Mouse (Mus musculus) small intestine, adult 2 months (tissue): Measurements from ENCODE around the gene Dusp2.

ENCODE experiments used
- CTCF ChIP-seq: fragments of 200-500 bp; IDR thresholded peaks from 2 replicates; pipeline ENCODE4 v1.5.1; 2012; ENCODE audit warnings: low read depth, mild to moderate bottlenecking, control low read depth, inconsistent platforms, low read length, moderate library complexity, mixed read lengths; ENCODE audit not compliant: insufficient replicate concordance, insufficient read length; ENCODE audit errors: extremely low read depth
- POLR2A ChIP-seq: fragments of 200-500 bp; IDR thresholded peaks from 2 replicates; pipeline ENCODE4 v1.6.1; 2012; ENCODE audit warnings: low read depth, mild to moderate bottlenecking, control low read depth, inconsistent platforms, low read length, moderate library complexity

GRCm38 (mm10) chr2:127335078-127335541 is 849 bp upstream of the Dusp2 start:
- TF ChIP-seq CTCF (no peak), POLR2A (no peak)
